14 mouse cellular contexts compared by ENCODE assay signal in genomic region chr12:11317671-11318070, GRCm38 (mm10). TPM values are rescaled to one million over a fixed set of nuclear protein-coding genes. Genes with fewer than 3 reads are reported as not detected.
DNase-seq lines count a peak whose midpoint lies in the region; ATAC-seq lines count a peak whose summit lies in the region.
"Had no signal": no experiment of that assay in that cellular context is flagged by ENCODE, and none has a peak within 500 bp of the region (broad histone marks: within the 10 kb centered on the region; RNA-seq: fewer than 3 reads in every experiment).

No protein-coding gene starts in this region.

- 58% methylated on average over 6 of the region's 6 CpGs for WGBS in hindbrain, embryonic 11.5 days

- DNase-seq in adrenal gland, adult 2 months: peak; percentile 74
- DNase-seq in adrenal gland, postnatal 25 days: no peak
- peak; percentile 81 for DNase-seq in 416B (ENCODE audit: low read depth)
- DNase-seq in kidney, postnatal 25 days: peak; percentile 59 to 60
- peak; percentile 69 for DNase-seq in lung, postnatal 36 days
- no peak for DNase-seq in cerebellum, adult 8-10 months
- DNase-seq in hindbrain, embryonic 11.5 days (ENCODE audit: low spot score): no peak
- no peak for DNase-seq in urinary bladder, postnatal 14 days (ENCODE audit: low spot score)
- DNase-seq: cerebellum, adult 18-20 months; liver, embryonic 13.5 days; right cerebral cortex, postnatal 14 days had no signal

- H3K27ac ChIP-seq in hindbrain, embryonic 11.5 days (ENCODE audit: low read depth, low read length): no peak overlapping the region
- H3K27ac ChIP-seq: heart, embryonic 13.5 days; hindbrain, embryonic 10.5 days; liver, embryonic 13.5 days; midbrain, embryonic 12.5 days had no signal

- no peak for ATAC-seq in hindbrain, embryonic 11.5 days (ENCODE audit: low FRiP score)

- H3K4me1 ChIP-seq in hindbrain, embryonic 11.5 days (replicated peaks; ENCODE audit: control insufficient read depth, insufficient read depth, low read length): no peaks in the 10 kb centered on the region
- H3K4me1 ChIP-seq: heart, embryonic 13.5 days; hindbrain, embryonic 10.5 days; liver, embryonic 13.5 days; midbrain, embryonic 12.5 days had no signal

- no peak overlapping the region for H3K4me3 ChIP-seq in hindbrain, embryonic 11.5 days (ENCODE audit: low read depth, low read length)
- H3K4me3 ChIP-seq: heart, embryonic 13.5 days; hindbrain, embryonic 10.5 days; liver, embryonic 13.5 days; midbrain, embryonic 12.5 days had no signal

- no peak overlapping the region for H3K9ac ChIP-seq in hindbrain, embryonic 11.5 days (ENCODE audit: low read depth, low read length)
- H3K9ac ChIP-seq: heart, embryonic 13.5 days; liver, embryonic 13.5 days; midbrain, embryonic 12.5 days had no signal

- no peaks in the 10 kb centered on the region for H3K9me3 ChIP-seq in hindbrain, embryonic 11.5 days (ENCODE audit: control insufficient read depth, low read length)
- H3K9me3 ChIP-seq: heart, embryonic 13.5 days; hindbrain, embryonic 10.5 days; liver, embryonic 13.5 days; midbrain, embryonic 12.5 days had no signal

- H3K36me3 ChIP-seq in hindbrain, embryonic 11.5 days (ENCODE audit: control insufficient read depth, insufficient read depth, low read length): 0 out of 2 replicates have a peak, but pooled peaks cover 3% of the 10 kb centered on the region

- H3K4me2 ChIP-seq in hindbrain, embryonic 11.5 days (replicated peaks; ENCODE audit: low read depth, low read length): no peak overlapping the region
- H3K4me2 ChIP-seq: heart, embryonic 13.5 days; liver, embryonic 13.5 days; midbrain, embryonic 12.5 days had no signal

- H3K27me3 ChIP-seq in hindbrain, embryonic 11.5 days (ENCODE audit: control insufficient read depth, insufficient read depth, low read length): no peaks in the 10 kb centered on the region
- H3K27me3 ChIP-seq: heart, embryonic 13.5 days; liver, embryonic 13.5 days; midbrain, embryonic 12.5 days had no signal

RNA-seq across cellular contexts. Expression of gene Smc6, which starts 52.0 kb away (rescaled TPM):
- 10 to 100 TPM; 23.3 to 29.0 TPM for total RNA-seq in adrenal gland, adult 2 months (2021)
- polyA plus RNA-seq in adrenal gland, adult 2 months (2012; rRNA removed): 1.0 and 1.1 TPM in 2 replicates
- 36.7 and 44.5 TPM in 2 replicates for total RNA-seq in adrenal gland, postnatal 25 days (2021)
- 122 and 154 TPM in 2 replicates for polyA plus RNA-seq in hindbrain, embryonic 11.5 days (2014; fragmentation: Nextera tagmentation; extraction: Ambion mirVana)

RNA-seq across cellular contexts. Expression of gene Gen1, which starts 52.1 kb away (rescaled TPM):
- total RNA-seq in adrenal gland, adult 2 months (2021): 1 to 10 TPM in 1 of 2 experiments, under 1 TPM in 1; 0.86 to 1.6 TPM
- not detected in 2 replicates for polyA plus RNA-seq in adrenal gland, adult 2 months (2012; rRNA removed)
- 4.9 and 5.8 TPM in 2 replicates for total RNA-seq in adrenal gland, postnatal 25 days (2021)
- 13.1 and 15.8 TPM in 2 replicates for polyA plus RNA-seq in hindbrain, embryonic 11.5 days (2014; fragmentation: Nextera tagmentation; extraction: Ambion mirVana)

Comparison
In these comparisons a context has a peak if more than half of its experiments do, and no peak if none do; other contexts are left out.
1. DNase-seq: peak in adrenal gland, adult 2 months (single experiment), 416B (single experiment), kidney, postnatal 25 days (2 of 2) and lung, postnatal 36 days (single experiment); none in adrenal gland, postnatal 25 days (single experiment), cerebellum, adult 8-10 months (single experiment), hindbrain, embryonic 11.5 days (single experiment) and urinary bladder, postnatal 14 days (single experiment).